Mouse (Mus musculus) intestine, embryonic 16.5 days (tissue): ENCODE results near the gene Ogg1. TPM values are rescaled to one million over a fixed set of nuclear protein-coding genes. Genes with fewer than 3 reads are reported as not detected.

Source experiments
- ATAC-seq: fragments of 200-750 bp; cut with Nextera tagmentation; 2 replicates; pipeline ENCODE4 v1.8.0; 2017; ENCODE audit warnings: moderate TSS enrichment, moderate library complexity
- H3K27ac ChIP-seq: fragments of 300-500 bp; sonication (generic); 2 replicates; pipeline ENCODE4 v1.5.1; 2014; ENCODE audit warnings: mild to moderate bottlenecking, low read length
- H3K27me3 ChIP-seq: fragments of 300-500 bp; sonication (generic); replicated peaks from 2 replicates; pipeline ENCODE4 v1.6.1; 2014; ENCODE audit warnings: low read length, control low read depth, mixed read lengths; ENCODE audit not compliant: control insufficient read depth, insufficient read depth
- H3K36me3 ChIP-seq: fragments of 300-500 bp; sonication (generic); 2 replicates; pipeline ENCODE4 v1.6.1; 2014; ENCODE audit warnings: low read length, control low read depth; ENCODE audit not compliant: control insufficient read depth, insufficient read depth
- H3K4me1 ChIP-seq: fragments of 300-500 bp; sonication (generic); 2 replicates; pipeline ENCODE4 v1.6.1; 2014; ENCODE audit warnings: low read length, control low read depth, mixed read lengths; ENCODE audit not compliant: control insufficient read depth, insufficient read depth
- H3K4me2 ChIP-seq: fragments of 300-500 bp; sonication (generic); 2 replicates; pipeline ENCODE4 v1.6.1; 2014; ENCODE audit warnings: low read depth, low read length, control low read depth
- H3K4me3 ChIP-seq: fragments of 300-500 bp; sonication (generic); 2 replicates; pipeline ENCODE4 v1.5.1; 2014; ENCODE audit warnings: mild to moderate bottlenecking, low read length
- H3K9ac ChIP-seq: fragments of 300-500 bp; sonication (generic); 2 replicates; pipeline ENCODE4 v1.6.1; 2014; ENCODE audit warnings: low read depth, low read length
- H3K9me3 ChIP-seq: fragments of 300-500 bp; sonication (generic); 2 replicates; pipeline ENCODE4 v1.6.1; 2016; ENCODE audit warnings: low read length, control low read depth; ENCODE audit not compliant: control insufficient read depth
- WGBS: fragments of 180-500 bp; shearing (Covaris S2); extraction: QIAGEN DNeasy Blood & Tissue Kit; methylation state at CpG from one replicate; pipeline ENCODE4 v1.1.7; 2014; 5-methylcytosine and 5-hydroxymethylcytosine counted together
- polyA plus RNA-seq: library from polyadenylated mRNA; unstranded; fragments of >200 nt; fragmentation: Nextera tagmentation; extraction: Ambion mirVana; gene quantifications from 2 replicates; pipeline ENCODE4 v1.2.1, GENCODE M21; 2015

Ogg1 gene
- polyA plus RNA-seq, 1 experiment from 2014 or later = 10.9 TPM

- Histone ChIP-seq H3K27me3 (no peaks in the 10 kb centered on the region), H3K4me3 (no peak overlapping the region), H3K27ac (peak overlapping the region; percentile 41; the same call in 1 of the 2 replicates), H3K36me3 (0 out of 2 replicates have a peak, but pooled peaks cover 3% of the 10 kb centered on the region), H3K4me1 (peaks cover 19% of the 10 kb centered on the region), H3K9me3 (no peaks in the 10 kb centered on the region), H3K4me2 (0 out of 2 replicates have a peak overlapping the region, but pooled peaks have one; percentile 92), H3K9ac (peak overlapping the region; percentile 33; the same call in 1 of the 2 replicates)
- ATAC-seq = no peak
- 74% methylated on average over 6 of the region's 6 CpGs for WGBS
Observed at GRCm38 (mm10) chr6:113341574-113341973, 14.8 kb downstream of the Ogg1 start.

- Histone ChIP-seq H3K9me3 (no peaks in the 10 kb centered on the region), H3K27ac (no peak overlapping the region), H3K27me3 (no peaks in the 10 kb centered on the region), H3K36me3 (0 out of 2 replicates have a peak, but pooled peaks cover 3% of the 10 kb centered on the region), H3K4me1 (peaks cover 19% of the 10 kb centered on the region), H3K4me2 (peak overlapping the region; percentile 92), H3K4me3 (peak overlapping the region; percentile 79), H3K9ac (peak overlapping the region; percentile 30; the same call in 1 of the 2 replicates)
- WGBS = 35% methylated on average over 5 of the region's 7 CpGs
- ATAC-seq = no peak
Observed at GRCm38 (mm10) chr6:113342297-113342696, 15.5 kb downstream of the Ogg1 start.

GRCm38 (mm10) chr6:113343177-113344092, 16.7 kb downstream of the Ogg1 start, which contains the start of gene Camk1:
TSS of gene Camk1 (minus strand) at chr6:113343984.
- Histone ChIP-seq H3K36me3 (0 out of 2 replicates have a peak, but pooled peaks cover 3% of the 10 kb centered on the region), H3K27ac (peak within 1 kb of the TSS; percentile 65), H3K4me1 (peaks cover 19% of the 10 kb centered on the region), H3K4me3 (peak within 1 kb of the TSS; percentile 79), H3K27me3 (no peaks in the 10 kb centered on the region), H3K9ac (peak within 1 kb of the TSS; percentile 95), H3K9me3 (no peaks in the 10 kb centered on the region), H3K4me2 (peak within 1 kb of the TSS; percentile 92)
- ATAC-seq = peak; percentile 91
- WGBS = 13% methylated on average over 32 of the region's 32 CpGs

- Histone ChIP-seq H3K4me2 (peak overlapping the region; percentile 92), H3K27me3 (no peaks in the 10 kb centered on the region), H3K4me3 (peak overlapping the region; percentile 79), H3K9me3 (no peaks in the 10 kb centered on the region), H3K4me1 (peaks cover 19% of the 10 kb centered on the region), H3K9ac (peak overlapping the region; percentile 95), H3K36me3 (0 out of 2 replicates have a peak, but pooled peaks cover 3% of the 10 kb centered on the region), H3K27ac (peak overlapping the region; percentile 65; the same call in 1 of the 2 replicates)
- WGBS = 31% methylated on average over 2 of the region's 2 CpGs
- ATAC-seq = peak; percentile 16; the same call in 1 of the 2 replicates
Observed at GRCm38 (mm10) chr6:113344321-113344720, 17.5 kb downstream of the Ogg1 start.

GRCm38 (mm10) chr6:113346897-113347296, 20.1 kb downstream of the Ogg1 start:
- WGBS = 65% methylated on average over 4 of the region's 4 CpGs
- no peak overlapping the region for H3K4me3 ChIP-seq

GRCm38 (mm10) chr6:113350538-113350937, 23.8 kb downstream of the Ogg1 start:
- Histone ChIP-seq H3K4me1 (peaks cover 4% of the 10 kb centered on the region; the same call in 1 of the 2 replicates), H3K9ac (no peak overlapping the region), H3K27ac (no peak overlapping the region), H3K27me3 (no peaks in the 10 kb centered on the region), H3K4me2 (no peak overlapping the region), H3K36me3 (no peaks in the 10 kb centered on the region), H3K4me3 (no peak overlapping the region), H3K9me3 (no peaks in the 10 kb centered on the region)
- peak; percentile 71 for ATAC-seq

More at GRCm38 (mm10) chr6:113346897-113347296, 20.1 kb downstream of the Ogg1 start:
- no peak for ATAC-seq
- no peaks in the 10 kb centered on the region for H3K36me3 ChIP-seq
- no peaks in the 10 kb centered on the region for H3K27me3 ChIP-seq
- H3K4me2 ChIP-seq = no peak overlapping the region
- H3K9ac ChIP-seq = no peak overlapping the region
- no peaks in the 10 kb centered on the region for H3K9me3 ChIP-seq
- peaks cover 20% of the 10 kb centered on the region for H3K4me1 ChIP-seq
- H3K27ac ChIP-seq = no peak overlapping the region

GRCm38 (mm10) chr6:113351161-113351560, 24.4 kb downstream of the Ogg1 start:
- Histone ChIP-seq H3K9ac (no peak overlapping the region), H3K27me3 (no peaks in the 10 kb centered on the region), H3K4me3 (no peak overlapping the region), H3K4me2 (no peak overlapping the region), H3K9me3 (no peaks in the 10 kb centered on the region), H3K4me1 (peaks cover 4% of the 10 kb centered on the region; the same call in 1 of the 2 replicates), H3K36me3 (no peaks in the 10 kb centered on the region), H3K27ac (no peak overlapping the region)
- WGBS = 85% methylated on average over 1 of the region's 1 CpGs
- ATAC-seq = no peak

- Histone ChIP-seq H3K4me2 (no peak overlapping the region), H3K27me3 (no peaks in the 10 kb centered on the region), H3K36me3 (no peaks in the 10 kb centered on the region), H3K27ac (no peak overlapping the region), H3K4me3 (no peak overlapping the region), H3K9ac (no peak overlapping the region), H3K9me3 (no peaks in the 10 kb centered on the region), H3K4me1 (peaks cover 4% of the 10 kb centered on the region; the same call in 1 of the 2 replicates)
- no peak; the same call in 1 of the 2 replicates for ATAC-seq
- 46% methylated on average over 10 of the region's 10 CpGs for WGBS
Observed at GRCm38 (mm10) chr6:113351653-113352052, 24.9 kb downstream of the Ogg1 start.

GRCm38 (mm10) chr6:113352820-113353219, 26.0 kb downstream of the Ogg1 start:
- no peak overlapping the region for H3K4me3 ChIP-seq
- H3K4me1 ChIP-seq = peaks cover 4% of the 10 kb centered on the region; the same call in 1 of the 2 replicates
- WGBS = 71% methylated on average over 3 of the region's 3 CpGs
- no peak overlapping the region for H3K4me2 ChIP-seq
- no peak for ATAC-seq
- no peaks in the 10 kb centered on the region for H3K9me3 ChIP-seq
- no peak overlapping the region for H3K27ac ChIP-seq
- H3K27me3 ChIP-seq = no peaks in the 10 kb centered on the region
- H3K36me3 ChIP-seq = no peaks in the 10 kb centered on the region
- no peak overlapping the region for H3K9ac ChIP-seq
